Mouse (Mus musculus) bone marrow, adult 2 months (tissue): Measurements from ENCODE around the gene Bptf.

Experiments
- CTCF ChIP-seq: fragments of 200-500 bp; IDR thresholded peaks from 2 replicates; pipeline ENCODE4 v1.5.1; 2011; ENCODE audit warnings: low read length, control low read depth; ENCODE audit not compliant: control insufficient read depth, insufficient read depth
- POLR2A ChIP-seq: fragments of 200-500 bp; IDR thresholded peaks from 2 replicates; pipeline ENCODE4 v1.6.1; 2011; ENCODE audit warnings: low read depth, mild to moderate bottlenecking, control low read depth, low read length, borderline replicate concordance; ENCODE audit not compliant: control insufficient read depth

- no peak for TF ChIP-seq CTCF
- no peak for TF ChIP-seq POLR2A
These were observed 24.2 kb downstream of the Bptf start for GRCm38 (mm10) chr11:107107725-107108078.
